Mouse (Mus musculus): ENCODE results near the gene Ddi1.

DNA sequence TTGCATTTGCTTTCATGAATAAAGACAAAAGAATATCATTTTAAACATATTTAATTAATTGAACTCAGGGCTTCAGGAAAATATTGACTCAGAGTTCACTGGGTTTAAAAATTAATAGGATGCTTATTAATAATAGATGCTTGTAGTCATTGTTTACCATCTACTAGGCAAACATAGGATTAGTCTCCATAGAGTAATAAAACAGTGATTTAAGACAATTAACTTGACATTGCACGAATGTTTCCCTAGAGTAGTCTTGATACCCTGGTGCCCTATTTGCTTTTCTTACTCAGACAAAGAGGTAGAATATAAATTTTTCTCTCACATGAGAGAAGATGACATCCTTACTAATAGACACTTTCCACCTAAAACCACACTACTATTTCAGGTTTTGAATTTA is 52.1 kb downstream of the Ddi1 start:
- TF ChIP-seq MAFK (IDR thresholded peaks at IDR 0.05; ENCODE audit: insufficient read depth, low read depth, low read length) (no peak), HCFC1 (IDR thresholded peaks at IDR 0.05; ENCODE audit: borderline replicate concordance, insufficient read depth, low read length) (no peak), ZC3H11A (IDR thresholded peaks at IDR 0.05; ENCODE audit: borderline replicate concordance, low read depth, low read length) (no peak), ZNF384 (IDR thresholded peaks at IDR 0.05; ENCODE audit: low read depth, low read length) (no peak)

All from ES-E14 (cell line).